Mouse (Mus musculus) olfactory bulb, adult 2 months (tissue): ENCODE measurements around the gene Selenom.

ENCODE experiments used
- CTCF ChIP-seq: fragments of 200-500 bp; IDR thresholded peaks from 2 replicates; pipeline ENCODE4 v1.5.1; 2012; ENCODE audit warnings: low read depth, mild to moderate bottlenecking, low read length, moderate library complexity; ENCODE audit not compliant: insufficient read depth
- POLR2A ChIP-seq: fragments of 200-500 bp; IDR thresholded peaks from 2 replicates; pipeline ENCODE4 v1.6.1; 2012; ENCODE audit warnings: mild to moderate bottlenecking, low read depth, low read length, moderate library complexity; ENCODE audit not compliant: insufficient read depth

DNA sequence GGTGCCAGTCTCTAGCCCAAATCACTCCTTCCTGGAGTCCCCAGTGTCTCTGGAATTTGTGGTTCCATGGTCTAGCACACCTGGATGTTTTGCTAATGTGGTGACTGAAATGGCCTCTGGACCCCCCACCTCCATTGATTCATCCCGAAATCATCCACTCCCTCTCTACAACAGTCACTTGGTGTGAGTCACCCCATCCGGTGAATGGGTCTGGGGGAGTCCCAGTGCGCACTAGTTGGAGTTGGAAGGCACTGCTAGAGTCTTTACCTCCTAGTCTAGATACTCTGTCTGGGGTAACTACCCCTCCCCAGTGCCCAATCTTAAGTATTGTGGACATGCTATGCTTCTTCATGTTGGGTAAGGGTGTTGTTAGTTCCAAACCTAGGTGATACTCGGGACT, 23.9 kb downstream of the Selenom start:
- no peak for TF ChIP-seq CTCF
- no peak for TF ChIP-seq POLR2A
